Mouse (Mus musculus) left cerebral cortex, adult 2 months (tissue): ENCODE results near the gene Ydjc. TPM values are rescaled to one million over a fixed set of nuclear protein-coding genes. Genes with fewer than 3 reads are reported as not detected.
"Not testable (repeated sequence)": the region's sequence is repeated elsewhere in the genome, so short reads cannot be mapped to it uniquely, and the experiment has no call there.

Experiments
- DNase-seq, 2 experiments: peaks; one replicate each; pipeline ENCODE4 v3.0.0; 2021 to 2022; ENCODE audit warnings: low spot score in 2 of 2, mixed read lengths in 1 of 2; ENCODE audit errors: extremely low spot score in 1 of 2
- H3K27ac ChIP-seq: fragments of 200-600 bp; 2 replicates; pipeline ENCODE4 v1.8.1; 2022
- H3K4me3 ChIP-seq: fragments of 200-600 bp; 2 replicates; pipeline ENCODE4 v1.8.1; 2022
- CTCF ChIP-seq: fragments of 200-600 bp; IDR thresholded peaks from 2 replicates; pipeline ENCODE4 v1.8.1; 2022; ENCODE audit warnings: antibody characterized with exemption, mild to moderate bottlenecking, moderate library complexity
- intact Hi-C: fragments of 180-260 bp; cut with DNase I; formaldehyde crosslinking; loops from one replicate; pipeline ENCODE4 v1.15.1; 2025
- total RNA-seq, 2 experiments: library from RNA; stranded (reverse); gene quantifications; 2 replicates each; pipeline ENCODE4 v1.2.3; 2021

Ydjc gene
- total RNA-seq, 2 experiments from 2014 or later = 24.0 to 25.4 TPM

- intact Hi-C loops = loop anchor here (5.0 kb wide), 1 partner anchor 76 kb away; the partner anchor contains the start of gene Rimbp3
- Histone ChIP-seq H3K4me3 (peak overlapping the region; percentile 98), H3K27ac (peak overlapping the region; percentile 84)
- TF ChIP-seq CTCF = no peak
- peak; percentile 26 to 39 for DNase-seq
Observed at GRCm38 (mm10) chr16:17131191-17132088, 13.0 kb upstream of the Ydjc start.

GRCm38 (mm10) chr16:17132089-17132905 is 12.1 kb upstream of the Ydjc start, which contains the start of gene Sdf2l1:
Gene Sdf2l1 (minus strand): TSS chr16:17132383.
- TF ChIP-seq CTCF = peak; percentile 33
- H3K27ac ChIP-seq = peak within 1 kb of the TSS; percentile 84
- intact Hi-C loops = loop anchor here (5.0 kb wide), 1 partner anchor 75 kb away; the partner anchor contains the start of gene Rimbp3
- DNase-seq = peak; percentile 98
- H3K4me3 ChIP-seq = peak within 1 kb of the TSS; percentile 98

GRCm38 (mm10) chr16:17132906-17133200 is 11.6 kb upstream of the Ydjc start:
- Histone ChIP-seq H3K27ac (no peak overlapping the region), H3K4me3 (peak overlapping the region; percentile 98)
- TF ChIP-seq CTCF = no peak
- DNase-seq = no peak
- intact Hi-C loops = loop anchor here (5.0 kb wide), 1 partner anchor 74 kb away; the partner anchor contains the start of gene Rimbp3

GRCm38 (mm10) chr16:17137355-17137754 is 7.1 kb upstream of the Ydjc start:
- no peak overlapping the region for H3K27ac ChIP-seq
- H3K4me3 ChIP-seq = no peak overlapping the region
- no peak for DNase-seq
- intact Hi-C loops = no loop called here
- no peak for TF ChIP-seq CTCF

GRCm38 (mm10) chr16:17146772-17147235 is 2.4 kb downstream of the Ydjc start, which contains the start of gene Ccdc116:
Gene Ccdc116 (minus strand): TSS chr16:17147229.
- Histone ChIP-seq H3K4me3 (peak within 1 kb of the TSS; percentile 72), H3K27ac (peak within 1 kb of the TSS; percentile 70; the same call in 1 of the 2 replicates)
- intact Hi-C loops = loop anchor here (2.0 to 5.0 kb wide), 2 partner anchors 54 to 130 kb away; partner anchors contain the start of gene Tmem191c
- peak; percentile 53 for TF ChIP-seq CTCF
- DNase-seq = peak; percentile 73 to 78

GRCm38 (mm10) chr16:17147391-17147929 is 3.0 kb downstream of the Ydjc start:
- H3K4me3 ChIP-seq = peak overlapping the region; percentile 72
- peak; percentile 41 to 46 for DNase-seq
- TF ChIP-seq CTCF = no peak
- peak overlapping the region; percentile 70; the same call in 1 of the 2 replicates for H3K27ac ChIP-seq
- intact Hi-C loops = loop anchor here (2.0 to 5.0 kb wide), 2 partner anchors 53 to 130 kb away; partner anchors contain the start of gene Tmem191c

- peak in 1 of 2 experiments; percentile 32 for DNase-seq
- H3K27ac ChIP-seq = no peak overlapping the region
- peak overlapping the region; percentile 72 for H3K4me3 ChIP-seq
- TF ChIP-seq CTCF = no peak; the same call in 1 of the 2 replicates
- intact Hi-C loops = loop anchor here (5.0 kb wide), 1 partner anchor 129 kb away; the partner anchor contains the start of gene Tmem191c
Observed at GRCm38 (mm10) chr16:17148084-17148483, 3.7 kb downstream of the Ydjc start.

- intact Hi-C loops = no loop called here
- TF ChIP-seq CTCF = no peak
- no peak for DNase-seq
- H3K27ac ChIP-seq = no peak overlapping the region
- H3K4me3 ChIP-seq = no peak overlapping the region
Observed at GRCm38 (mm10) chr16:17150520-17151258, 6.3 kb downstream of the Ydjc start.

GRCm38 (mm10) chr16:17151874-17152273 is 7.5 kb downstream of the Ydjc start:
- DNase-seq = no peak
- no peak overlapping the region for H3K4me3 ChIP-seq
- intact Hi-C loops = no loop called here
- TF ChIP-seq CTCF = no peak
- no peak overlapping the region for H3K27ac ChIP-seq

GRCm38 (mm10) chr16:17154346-17154745 is 9.9 kb downstream of the Ydjc start:
- Histone ChIP-seq H3K4me3 (no peak overlapping the region), H3K27ac (no peak overlapping the region)
- intact Hi-C loops = no loop called here
- TF ChIP-seq CTCF = no peak
- DNase-seq = no peak

GRCm38 (mm10) chr16:17165478-17165877 is 21.1 kb downstream of the Ydjc start:
- H3K27ac ChIP-seq, H3K4me3 ChIP-seq, DNase-seq, intact Hi-C loops: not testable (repeated sequence)
